ENCODE assay signal across 34 mouse cellular contexts in genomic region chr17:84731361-84731760, GRCm38 (mm10). TPM values are rescaled to one million over a fixed set of nuclear protein-coding genes. Genes with fewer than 3 reads are reported as not detected.
"Had no signal": no experiment of that assay in that cellular context is flagged by ENCODE, and none has a peak within 500 bp of the region (broad histone marks: within the 10 kb centered on the region; RNA-seq: fewer than 3 reads in every experiment).

No protein-coding gene starts in this region.

- H3K27ac ChIP-seq: gastrocnemius, adult 2 months; heart, embryonic 10.5 days; hindbrain, embryonic 10.5 days; hindbrain, embryonic 12.5 days; hindbrain, embryonic 14.5 days; intestine, embryonic 15.5 days; layer of hippocampus, adult 2 months; left cerebral cortex, adult 2 months; limb, embryonic 10.5 days; limb, embryonic 12.5 days had no signal

- H3K9ac ChIP-seq: heart, embryonic 12.5 days; hindbrain, embryonic 12.5 days; hindbrain, embryonic 14.5 days; intestine, embryonic 15.5 days; limb, embryonic 12.5 days had no signal

- H3K9me3 ChIP-seq: heart, embryonic 10.5 days; heart, embryonic 12.5 days; hindbrain, embryonic 10.5 days; hindbrain, embryonic 12.5 days; intestine, embryonic 15.5 days; limb, embryonic 10.5 days; limb, embryonic 12.5 days had no signal

- DNase-seq: gastrocnemius, adult 2 months; gastrocnemius, postnatal 10 days; gastrocnemius, postnatal 25 days; heart, postnatal 10 days; heart, postnatal 4 days; kidney, adult 18-20 months; kidney, adult 8-10 months; kidney, postnatal 10 days; kidney, postnatal 25 days; kidney, postnatal 4 days had no signal

- H3K4me3 ChIP-seq: gastrocnemius, adult 2 months; heart, embryonic 10.5 days; heart, embryonic 12.5 days; hindbrain, embryonic 10.5 days; hindbrain, embryonic 12.5 days; intestine, embryonic 15.5 days; layer of hippocampus, adult 2 months; left cerebral cortex, adult 2 months; limb, embryonic 10.5 days; limb, embryonic 12.5 days had no signal

- H3K4me1 ChIP-seq: hindbrain, embryonic 10.5 days; hindbrain, embryonic 12.5 days; intestine, embryonic 15.5 days; limb, embryonic 10.5 days; limb, embryonic 12.5 days had no signal

- H3K27me3 ChIP-seq: heart, embryonic 12.5 days; hindbrain, embryonic 12.5 days; intestine, embryonic 15.5 days; limb, embryonic 12.5 days had no signal

- ATAC-seq: forebrain, embryonic 16.5 days; hindbrain, embryonic 16.5 days; inflammation-experienced regulatory T-cells, adult 6 months; intestine, embryonic 15.5 days; intestine, postnatal 0 days had no signal

- H3K4me2 ChIP-seq: heart, embryonic 12.5 days; hindbrain, embryonic 12.5 days; hindbrain, embryonic 14.5 days; intestine, embryonic 15.5 days; limb, embryonic 12.5 days had no signal

RNA-seq across cellular contexts. Expression of gene Abcg5, which starts 48.5 kb away (rescaled TPM):
- total RNA-seq: gastrocnemius, adult 2 months; gastrocnemius, postnatal 10 days; gastrocnemius, postnatal 25 days; gastrocnemius, postnatal 4 days; granulocyte monocyte progenitor cell, adult 5-6 weeks; heart, adult 8-10 months; heart, postnatal 10 days; heart, postnatal 25 days; heart, postnatal 4 days; layer of hippocampus, adult 2 months; layer of hippocampus, postnatal 10 days; layer of hippocampus, postnatal 25 days; left cerebral cortex, adult 2 months; left cerebral cortex, postnatal 14 days had no signal
- polyA plus RNA-seq: frontal cortex, adult 2 months had no signal

RNA-seq across cellular contexts. Expression of gene Abcg8, which starts 55.3 kb away (rescaled TPM):
- total RNA-seq: gastrocnemius, adult 2 months; gastrocnemius, postnatal 10 days; gastrocnemius, postnatal 25 days; granulocyte monocyte progenitor cell, adult 5-6 weeks; heart, postnatal 10 days; heart, postnatal 25 days; heart, postnatal 4 days; layer of hippocampus, adult 2 months; layer of hippocampus, postnatal 10 days; layer of hippocampus, postnatal 25 days; left cerebral cortex, adult 2 months; left cerebral cortex, postnatal 36 days had no signal
- polyA plus RNA-seq: forebrain, embryonic 16.5 days; frontal cortex, adult 2 months; heart, embryonic 12.5 days; heart, embryonic 14.5 days; inflammation-experienced regulatory T-cells, adult 6 months had no signal
